Mouse (Mus musculus) embryonic fibroblast, embryonic 13.5 days (primary cell): ENCODE data around the gene Hivep2.

ENCODE experiments used
- CTCF ChIP-seq: IDR thresholded peaks from 2 replicates; pipeline ENCODE4 v1.5.1; 2011; ENCODE audit warnings: mild to moderate bottlenecking, control low read depth, low read length, moderate library complexity, borderline replicate concordance; ENCODE audit not compliant: insufficient read depth
- POLR2A ChIP-seq: IDR thresholded peaks from 2 replicates; pipeline ENCODE4 v1.6.1; 2011; ENCODE audit warnings: low read depth, mild to moderate bottlenecking, control low read depth, low read length, moderate library complexity

DNA sequence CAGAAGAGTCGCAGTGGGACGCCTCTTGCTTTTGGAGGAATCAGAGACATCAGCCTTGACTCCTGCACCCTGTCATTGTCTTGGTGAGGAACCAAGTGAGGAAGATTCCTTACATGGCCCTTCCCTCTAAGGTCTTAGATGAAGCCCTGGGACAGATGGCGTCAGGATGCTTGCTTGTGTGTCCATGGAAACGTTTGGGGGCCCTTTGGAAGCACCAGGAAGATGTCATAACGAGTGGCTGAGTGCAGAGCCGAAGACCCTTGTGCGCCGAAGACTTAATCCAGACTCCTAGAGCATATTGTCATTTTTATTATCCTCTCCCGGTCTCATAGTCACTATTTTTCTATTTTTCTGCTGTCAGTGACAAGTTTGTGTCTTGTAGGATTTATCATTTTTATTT, 111.0 kb downstream of the Hivep2 start:
- TF ChIP-seq CTCF (no peak), POLR2A (no peak)
